Mouse (Mus musculus): ENCODE data around the gene Gm20388. TPM values are rescaled to one million over a fixed set of nuclear protein-coding genes. Genes with fewer than 3 reads are reported as not detected.

Gm20388 gene
- polyA plus RNA-seq, 1 experiment = 18.7 TPM

DNA sequence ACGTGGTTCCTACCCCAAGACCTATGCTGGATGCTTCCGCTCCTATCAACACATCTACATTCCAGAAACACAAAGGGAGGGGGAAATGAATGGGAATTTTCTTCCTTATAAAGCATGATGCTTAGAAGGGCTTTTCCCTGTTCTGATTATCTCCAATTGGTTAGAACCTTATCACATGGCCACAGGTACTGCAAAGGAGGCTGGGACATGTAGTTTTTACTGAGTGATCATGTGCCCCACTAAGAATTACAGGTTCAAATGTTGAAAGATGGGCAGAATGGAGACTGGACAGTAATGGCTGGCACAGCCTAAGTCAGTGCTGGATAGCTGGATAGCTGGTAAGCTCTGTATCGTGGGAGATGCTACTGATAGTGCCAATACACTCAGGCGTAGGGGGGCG lies 1763.3 kb downstream of the Gm20388 start:
- H3K4me1 ChIP-seq (ENCODE audit: control insufficient read depth, insufficient read depth, low read length) = peaks cover 6% of the 10 kb centered on the region
- TF ChIP-seq POLR2A (IDR thresholded peaks at IDR 0.05; ENCODE audit: borderline replicate concordance, insufficient read depth, low read length) (no peak), CTCF (IDR thresholded peaks at IDR 0.05; ENCODE audit: borderline replicate concordance, insufficient read depth, low read depth, low read length) (no peak)
- H3K27ac ChIP-seq (ENCODE audit: insufficient read depth, low read length) = no peak overlapping the region
- H3K4me3 ChIP-seq (replicated peaks; ENCODE audit: insufficient read depth, low read depth, low read length) = no peak overlapping the region
- DNase-seq = peak in 1 of 2 experiments; percentile 46
- no peaks in the 10 kb centered on the region for H3K27me3 ChIP-seq (ENCODE audit: control insufficient read depth, insufficient read depth, low read length)
- WGBS = 79% methylated on average over 5 of the region's 5 CpGs

DNA sequence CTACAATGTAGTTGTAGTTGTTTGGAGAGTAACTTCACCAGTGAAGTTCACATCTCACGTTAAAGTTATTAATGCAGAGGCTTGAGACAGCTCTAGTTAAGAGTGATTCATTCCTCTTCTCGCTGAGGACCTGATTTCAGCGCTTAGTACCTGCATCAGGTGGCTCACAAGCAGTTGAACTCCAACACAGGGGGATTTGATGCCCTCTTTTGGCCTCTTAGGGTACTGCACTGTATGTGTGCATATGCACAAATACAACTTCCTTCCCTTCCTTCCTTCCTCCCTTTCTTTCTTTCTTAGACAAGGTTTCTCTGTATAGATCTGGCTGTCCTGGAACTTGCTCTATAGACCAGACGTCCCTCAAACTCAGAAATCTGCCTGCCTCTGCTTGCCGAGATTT lies 1763.9 kb downstream of the Gm20388 start:
- no peak for DNase-seq
- Histone ChIP-seq H3K27ac (ENCODE audit: insufficient read depth, low read length) (no peak overlapping the region), H3K4me1 (ENCODE audit: control insufficient read depth, insufficient read depth, low read length) (no peaks in the 10 kb centered on the region; the same call in 1 of the 2 replicates), H3K4me3 (replicated peaks; ENCODE audit: insufficient read depth, low read depth, low read length) (no peak overlapping the region), H3K27me3 (ENCODE audit: control insufficient read depth, insufficient read depth, low read length) (no peaks in the 10 kb centered on the region)
- no peak for TF ChIP-seq POLR2A (IDR thresholded peaks at IDR 0.05; ENCODE audit: borderline replicate concordance, insufficient read depth, low read length)
- peak; percentile 30; the same call in 1 of the 2 replicates for TF ChIP-seq CTCF (IDR thresholded peaks at IDR 0.05; ENCODE audit: borderline replicate concordance, insufficient read depth, low read depth, low read length)
- WGBS = 78% methylated on average over 5 of the region's 5 CpGs

DNA sequence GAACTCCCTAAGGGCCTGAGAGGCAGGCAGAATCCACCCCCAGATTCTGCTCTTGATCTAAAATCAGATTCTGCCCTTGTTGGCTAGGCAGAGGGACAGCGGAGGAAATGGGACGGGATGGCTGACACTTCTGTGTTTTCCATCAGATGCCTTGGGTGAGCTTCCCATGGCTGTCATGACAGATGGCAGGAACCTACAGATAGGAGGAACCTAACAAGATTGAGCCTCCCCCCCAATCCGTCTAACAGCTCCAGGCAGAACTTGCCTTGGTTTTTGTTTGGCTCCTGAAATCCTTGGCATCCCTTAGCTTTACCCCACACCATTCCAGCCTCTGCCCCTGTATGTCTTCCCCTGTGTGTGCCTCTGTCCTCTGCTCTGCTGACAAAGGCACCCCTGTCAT lies 1764.5 kb downstream of the Gm20388 start:
- no peak overlapping the region for H3K27ac ChIP-seq (ENCODE audit: insufficient read depth, low read length)
- H3K4me1 ChIP-seq (ENCODE audit: control insufficient read depth, insufficient read depth, low read length) = no peaks in the 10 kb centered on the region
- DNase-seq = no peak
- no peak for TF ChIP-seq CTCF (IDR thresholded peaks at IDR 0.05; ENCODE audit: borderline replicate concordance, insufficient read depth, low read depth, low read length)
- TF ChIP-seq POLR2A (IDR thresholded peaks at IDR 0.05; ENCODE audit: borderline replicate concordance, insufficient read depth, low read length) = no peak
- WGBS = 38% methylated on average over 3 of the region's 3 CpGs
- no peaks in the 10 kb centered on the region for H3K27me3 ChIP-seq (ENCODE audit: control insufficient read depth, insufficient read depth, low read length)
- no peak overlapping the region for H3K4me3 ChIP-seq (replicated peaks; ENCODE audit: insufficient read depth, low read depth, low read length)

DNA sequence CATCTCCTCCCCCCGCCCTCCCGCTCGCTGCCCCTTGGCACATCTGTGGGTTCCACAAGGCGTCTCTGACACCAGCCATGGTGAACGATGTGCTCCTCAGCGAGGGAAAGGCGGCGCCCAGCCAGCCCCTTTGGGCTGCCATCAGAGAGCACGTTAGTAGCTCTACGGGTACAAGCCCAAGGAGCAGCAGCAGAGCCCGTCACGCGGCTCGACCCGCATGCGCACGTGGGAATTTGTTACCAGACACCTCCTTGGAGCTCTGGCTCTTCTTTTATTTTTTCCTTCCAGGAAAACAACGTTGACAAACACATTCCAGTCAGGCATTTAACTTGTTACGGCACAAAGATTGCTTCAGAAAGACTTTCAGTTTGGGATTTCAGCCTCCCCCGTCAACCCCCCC lies 1765.1 kb downstream of the Gm20388 start:
- no peak for DNase-seq

DNA sequence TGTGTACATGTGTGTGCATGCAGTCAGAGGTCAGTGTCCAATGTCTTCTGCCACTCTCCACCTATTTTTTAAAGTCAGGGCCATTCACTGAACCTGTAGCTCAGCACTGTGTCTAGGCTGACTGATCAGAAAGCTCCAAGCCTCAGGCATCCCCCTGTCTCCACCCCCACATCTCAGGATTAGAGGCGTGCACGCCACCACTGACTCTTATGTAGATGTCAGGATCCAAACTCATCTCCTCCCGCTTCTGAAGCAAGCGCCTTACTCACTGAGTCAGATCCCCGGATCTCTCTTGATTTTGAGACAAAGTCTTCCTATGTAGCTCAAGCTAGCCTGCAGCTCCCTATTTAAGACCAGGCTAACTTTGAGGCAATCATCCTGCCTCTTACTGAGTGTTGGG lies 1768.1 kb downstream of the Gm20388 start:
- Histone ChIP-seq H3K4me3 (replicated peaks; ENCODE audit: insufficient read depth, low read depth, low read length) (no peak overlapping the region), H3K27ac (ENCODE audit: insufficient read depth, low read length) (no peak overlapping the region), H3K4me1 (ENCODE audit: control insufficient read depth, insufficient read depth, low read length) (peaks cover 19% of the 10 kb centered on the region), H3K27me3 (ENCODE audit: control insufficient read depth, insufficient read depth, low read length) (no peaks in the 10 kb centered on the region)
- 84% methylated on average over 5 of the region's 5 CpGs for WGBS
- DNase-seq = no peak
- no peak for TF ChIP-seq POLR2A (IDR thresholded peaks at IDR 0.05; ENCODE audit: borderline replicate concordance, insufficient read depth, low read length)

More for the DNA sequence above, 1765.1 kb downstream of the Gm20388 start:
- 59% methylated on average over 20 of the region's 20 CpGs for WGBS
- TF ChIP-seq CTCF (IDR thresholded peaks at IDR 0.05; ENCODE audit: borderline replicate concordance, insufficient read depth, low read depth, low read length) (no peak), POLR2A (IDR thresholded peaks at IDR 0.05; ENCODE audit: borderline replicate concordance, insufficient read depth, low read length) (no peak)
- Histone ChIP-seq H3K27ac (ENCODE audit: insufficient read depth, low read length) (no peak overlapping the region), H3K27me3 (ENCODE audit: control insufficient read depth, insufficient read depth, low read length) (no peaks in the 10 kb centered on the region), H3K4me3 (replicated peaks; ENCODE audit: insufficient read depth, low read depth, low read length) (no peak overlapping the region), H3K4me1 (ENCODE audit: control insufficient read depth, insufficient read depth, low read length) (no peaks in the 10 kb centered on the region)

DNA sequence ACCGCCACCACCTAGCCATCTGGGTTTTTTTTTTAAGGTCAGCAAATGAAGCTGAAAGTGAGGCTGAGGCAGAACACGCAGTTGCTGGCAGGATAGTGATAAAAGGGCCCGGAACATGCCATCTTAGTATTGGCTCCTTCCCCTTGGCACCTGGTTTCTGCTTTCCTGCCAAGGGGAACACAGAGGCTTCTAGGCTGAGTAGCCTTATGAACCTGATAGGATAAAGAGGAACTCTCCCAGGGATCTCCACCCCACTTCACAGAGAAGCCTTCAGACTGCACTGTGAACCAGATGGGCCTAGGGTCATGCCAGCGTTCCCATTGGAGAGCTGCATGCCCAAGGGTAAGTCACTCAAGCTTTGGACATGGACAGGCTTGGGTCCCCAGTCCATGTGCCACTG lies 1770.3 kb downstream of the Gm20388 start:
- Histone ChIP-seq H3K4me3 (replicated peaks; ENCODE audit: insufficient read depth, low read depth, low read length) (no peak overlapping the region), H3K27ac (ENCODE audit: insufficient read depth, low read length) (peak overlapping the region; percentile 26), H3K27me3 (ENCODE audit: control insufficient read depth, insufficient read depth, low read length) (no peaks in the 10 kb centered on the region), H3K4me1 (ENCODE audit: control insufficient read depth, insufficient read depth, low read length) (peaks cover 20% of the 10 kb centered on the region)
- 7% methylated on average over 4 of the region's 4 CpGs for WGBS
- peak; percentile 70 to 85 for DNase-seq
- TF ChIP-seq POLR2A (IDR thresholded peaks at IDR 0.05; ENCODE audit: borderline replicate concordance, insufficient read depth, low read length) (no peak), CTCF (IDR thresholded peaks at IDR 0.05; ENCODE audit: borderline replicate concordance, insufficient read depth, low read depth, low read length) (no peak)

DNA sequence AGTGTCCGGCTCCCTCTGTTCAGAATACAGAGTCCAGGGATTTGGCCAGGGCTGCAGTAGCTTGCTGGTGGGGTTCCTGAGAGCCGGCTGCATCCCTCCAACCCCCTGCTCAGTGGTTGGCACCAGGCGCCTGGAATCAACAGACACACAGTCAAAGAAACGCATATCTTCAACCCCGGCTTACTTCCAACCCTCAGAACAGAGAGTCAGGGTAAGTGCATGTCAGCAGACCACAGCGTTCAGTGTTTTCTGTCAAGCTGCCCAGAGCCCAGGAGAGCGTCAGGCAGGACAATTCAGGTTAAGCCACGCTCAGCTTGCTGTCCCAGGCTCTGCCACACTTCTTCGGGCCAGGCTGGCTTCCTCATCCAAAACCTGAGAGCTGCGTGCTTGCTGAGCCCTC lies 1770.8 kb downstream of the Gm20388 start:
- peak overlapping the region; percentile 26 for H3K27ac ChIP-seq (ENCODE audit: insufficient read depth, low read length)
- no peak overlapping the region for H3K4me3 ChIP-seq (replicated peaks; ENCODE audit: insufficient read depth, low read depth, low read length)
- DNase-seq = peak; percentile 63 to 72
- H3K4me1 ChIP-seq (ENCODE audit: control insufficient read depth, insufficient read depth, low read length) = peaks cover 20% of the 10 kb centered on the region
- TF ChIP-seq CTCF (IDR thresholded peaks at IDR 0.05; ENCODE audit: borderline replicate concordance, insufficient read depth, low read depth, low read length) (no peak), POLR2A (IDR thresholded peaks at IDR 0.05; ENCODE audit: borderline replicate concordance, insufficient read depth, low read length) (no peak)
- no peaks in the 10 kb centered on the region for H3K27me3 ChIP-seq (ENCODE audit: control insufficient read depth, insufficient read depth, low read length)
- WGBS = 6% methylated on average over 10 of the region's 10 CpGs

DNA sequence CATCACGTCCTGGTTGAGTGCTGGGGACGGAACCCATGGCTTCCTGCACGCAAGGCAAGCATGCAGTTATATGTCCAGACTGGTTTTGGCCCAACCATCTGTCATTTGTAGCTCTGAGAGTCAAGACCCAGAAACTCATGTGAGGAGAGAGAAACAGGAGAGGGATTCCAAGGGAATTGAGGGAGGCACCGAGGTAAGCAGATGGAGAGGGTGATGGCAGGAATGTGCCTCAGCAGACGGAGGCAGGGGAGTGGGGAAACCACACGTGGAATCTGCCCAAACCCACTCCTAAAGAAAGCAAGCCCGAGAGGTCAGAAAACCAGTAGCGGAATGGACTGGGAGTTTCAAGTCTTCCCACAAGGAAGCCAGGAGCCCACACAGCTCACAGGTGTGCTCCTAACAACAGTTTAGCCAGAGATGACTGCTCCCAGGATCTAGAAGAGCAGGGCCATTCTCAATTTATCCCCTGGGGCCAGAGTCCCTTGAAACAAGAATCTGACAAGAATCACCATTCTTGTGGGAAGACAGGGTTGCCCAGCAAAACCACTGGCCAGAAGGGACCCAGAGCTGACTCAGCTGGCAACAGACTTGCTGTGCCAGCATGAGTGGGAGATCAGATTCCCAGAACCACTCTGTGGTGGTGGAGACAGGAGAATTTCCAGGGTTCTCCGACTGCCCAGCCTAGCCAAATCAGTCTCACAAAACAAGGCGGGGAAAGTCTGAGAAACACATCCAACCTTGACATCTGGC lies 1772.6 kb downstream of the Gm20388 start:
- DNase-seq = no peak
- peaks cover 31% of the 10 kb centered on the region for H3K4me1 ChIP-seq (ENCODE audit: control insufficient read depth, insufficient read depth, low read length)
- H3K27ac ChIP-seq (ENCODE audit: insufficient read depth, low read length) = no peak overlapping the region
- WGBS = 48% methylated on average over 10 of the region's 10 CpGs
- no peak for TF ChIP-seq CTCF (IDR thresholded peaks at IDR 0.05; ENCODE audit: borderline replicate concordance, insufficient read depth, low read depth, low read length)
- no peak for TF ChIP-seq POLR2A (IDR thresholded peaks at IDR 0.05; ENCODE audit: borderline replicate concordance, insufficient read depth, low read length)
- H3K4me3 ChIP-seq (replicated peaks; ENCODE audit: insufficient read depth, low read depth, low read length) = no peak overlapping the region
- H3K27me3 ChIP-seq (ENCODE audit: control insufficient read depth, insufficient read depth, low read length) = no peaks in the 10 kb centered on the region
